Mouse (Mus musculus): ENCODE results near the gene Pakap. TPM values are rescaled to one million over a fixed set of nuclear protein-coding genes. Genes with fewer than 3 reads are reported as not detected.

The Pakap gene
- polyA plus RNA-seq, 1 experiment, result not detected

DNA sequence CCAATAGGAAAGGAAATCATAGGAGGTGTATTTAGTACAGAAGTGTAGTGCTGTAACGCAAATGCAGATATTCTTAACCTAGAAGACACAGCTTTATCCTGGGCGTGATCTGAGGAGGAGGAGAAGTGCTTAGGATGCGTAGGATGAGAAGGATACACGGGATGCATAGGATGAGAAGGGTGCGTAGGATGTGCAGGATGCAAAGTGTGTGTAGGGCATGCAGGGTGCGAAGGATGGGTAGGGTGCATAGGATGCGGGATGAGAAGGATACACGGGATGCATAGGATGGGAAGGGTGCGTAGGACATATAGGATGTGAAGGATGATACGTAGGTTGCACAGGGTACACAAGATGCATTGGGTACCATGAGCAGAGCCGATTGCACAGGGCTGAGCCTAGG is 129.0 kb downstream of the Pakap start:
- TF ChIP-seq GATA1 (IDR thresholded peaks at IDR 0.05; ENCODE audit: low read length), result no peak

DNA sequence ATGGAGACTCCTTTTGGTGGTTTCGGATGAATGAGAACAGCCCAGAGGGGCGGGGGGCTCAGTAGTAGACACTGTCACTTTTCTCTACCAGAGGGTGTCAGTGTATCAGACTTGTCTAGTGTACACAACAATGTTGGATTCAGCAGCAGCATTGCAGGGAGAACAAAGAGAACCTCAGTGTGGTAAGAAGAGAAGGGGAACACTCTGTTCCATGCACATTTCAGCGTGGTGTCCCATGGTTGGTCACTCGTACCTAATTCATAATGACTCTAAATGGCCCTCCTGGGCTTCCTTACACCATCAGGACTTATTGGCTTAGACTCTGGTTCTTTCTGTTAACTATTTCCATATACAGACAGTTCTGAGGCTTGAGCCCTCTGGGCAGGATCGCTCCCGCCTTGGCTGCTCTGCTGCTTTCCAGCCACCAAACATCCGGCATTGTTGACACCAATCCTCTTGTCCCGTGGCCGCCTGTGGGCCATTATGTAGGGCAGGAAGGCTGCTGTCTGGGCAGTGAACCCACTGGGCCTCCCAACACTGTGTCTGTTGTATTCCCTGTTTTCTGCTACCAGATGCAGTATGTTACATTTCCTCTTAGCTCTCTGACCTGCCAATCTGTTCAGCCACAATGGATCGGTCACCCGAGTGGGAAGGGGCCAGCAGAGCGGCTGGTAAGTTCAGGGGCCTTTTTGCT is 130.1 kb downstream of the Pakap start:
- TF ChIP-seq GATA1 (IDR thresholded peaks at IDR 0.05; ENCODE audit: low read length), result no peak

GRCm38 (mm10) chr4:57701576-57701975 is 133.6 kb downstream of the Pakap start:
- no peak for TF ChIP-seq GATA1 (IDR thresholded peaks at IDR 0.05; ENCODE audit: low read length)

DNA sequence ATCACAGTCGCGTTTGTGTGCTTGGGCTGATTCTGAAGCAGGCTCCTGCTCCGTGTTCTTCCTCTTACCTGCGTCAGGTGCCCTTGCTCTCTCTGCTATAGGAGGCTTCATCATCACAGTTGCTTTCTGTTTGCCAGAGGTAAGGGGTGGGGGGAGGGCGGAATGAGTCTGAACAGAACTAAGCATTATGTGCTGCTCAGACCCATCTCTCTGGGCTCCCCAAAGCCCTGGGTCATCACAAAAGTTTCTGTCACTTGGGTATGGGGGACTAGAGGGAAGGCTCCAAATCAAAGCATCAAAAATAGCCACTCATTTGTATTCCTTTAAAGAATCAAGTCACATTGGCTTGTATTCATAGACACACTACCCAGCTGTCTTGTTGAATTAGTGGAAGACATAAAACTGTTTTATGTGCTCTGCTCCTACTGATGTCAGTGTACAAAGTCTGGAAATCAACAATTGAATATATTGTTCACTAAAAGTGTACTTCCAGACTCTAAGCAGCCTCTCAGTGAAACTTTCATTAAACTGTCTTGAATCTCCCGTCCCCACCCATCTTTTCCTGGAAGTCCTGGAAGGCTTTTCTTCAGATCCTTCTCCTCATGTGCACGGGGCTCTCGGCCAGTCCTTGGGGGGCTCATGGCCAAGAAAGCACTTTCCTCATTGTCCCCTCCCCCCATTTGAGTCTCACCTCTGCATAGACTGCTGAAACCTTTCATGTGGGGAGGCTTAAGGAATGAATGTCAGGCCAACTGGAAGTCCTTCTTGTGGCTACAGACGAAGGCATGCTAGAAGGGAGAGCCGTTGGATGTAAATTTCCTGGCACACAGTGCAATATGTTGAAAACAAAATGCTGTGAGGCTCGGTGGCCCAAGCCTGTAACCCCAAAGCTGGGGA is 135.8 kb downstream of the Pakap start:
- no peak for TF ChIP-seq GATA1 (IDR thresholded peaks at IDR 0.05; ENCODE audit: low read length)

GRCm38 (mm10) chr4:57704575-57704974 is 136.6 kb downstream of the Pakap start:
- TF ChIP-seq GATA1 (IDR thresholded peaks at IDR 0.05; ENCODE audit: low read length), result no peak

DNA sequence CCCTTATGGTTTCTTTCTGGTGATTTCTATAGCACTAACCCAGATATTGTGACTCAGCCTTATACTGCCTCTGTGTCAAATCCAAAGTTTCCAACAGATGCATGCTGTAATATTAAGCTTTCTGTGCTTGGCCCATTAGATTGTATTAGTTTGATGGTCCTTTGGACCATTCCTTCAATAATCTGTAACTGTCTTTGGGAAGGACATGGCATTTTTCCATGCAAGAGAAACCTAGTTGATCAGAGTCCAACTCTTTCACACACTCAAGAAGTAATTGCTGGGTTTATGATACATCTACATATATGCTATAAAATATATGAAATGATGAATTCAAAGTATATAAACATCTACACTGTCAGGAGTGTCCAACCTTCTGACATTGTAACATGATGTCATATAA is 147.9 kb downstream of the Pakap start:
- TF ChIP-seq GATA1 (IDR thresholded peaks at IDR 0.05; ENCODE audit: low read length), result no peak

GRCm38 (mm10) chr4:57716735-57717134 is 148.8 kb downstream of the Pakap start:
- no peak for TF ChIP-seq GATA1 (IDR thresholded peaks at IDR 0.05; ENCODE audit: low read length)

DNA sequence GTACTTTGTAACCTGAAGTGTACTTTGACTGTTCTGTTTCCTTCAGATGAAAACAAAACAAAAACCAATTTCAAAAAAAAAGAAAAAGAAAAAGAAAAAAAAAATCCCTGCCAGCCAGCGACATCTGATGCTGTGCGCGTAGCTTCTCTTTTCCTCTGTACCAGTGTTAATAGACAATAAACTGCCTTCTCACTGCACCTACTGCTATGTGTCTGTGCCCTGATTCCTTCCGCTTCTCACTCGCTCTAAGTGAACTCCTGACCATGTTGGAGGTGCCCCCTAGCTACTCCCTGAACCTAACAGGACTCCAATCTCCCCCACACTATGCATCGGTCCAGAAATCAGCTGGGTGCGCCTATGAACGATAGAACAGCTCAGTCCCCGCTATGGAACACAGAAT is 149.4 kb downstream of the Pakap start, which contains the start of gene Akap2:
Gene Akap2, plus strand, starts transcription at position 304 of the 400 bp plus-strand sequence.
- TF ChIP-seq GATA1 (IDR thresholded peaks at IDR 0.05; ENCODE audit: low read length), result no peak

- no peak for TF ChIP-seq GATA1 (IDR thresholded peaks at IDR 0.05; ENCODE audit: low read length)
Measured at GRCm38 (mm10) chr4:57719370-57719769, 151.4 kb downstream of the Pakap start.

DNA sequence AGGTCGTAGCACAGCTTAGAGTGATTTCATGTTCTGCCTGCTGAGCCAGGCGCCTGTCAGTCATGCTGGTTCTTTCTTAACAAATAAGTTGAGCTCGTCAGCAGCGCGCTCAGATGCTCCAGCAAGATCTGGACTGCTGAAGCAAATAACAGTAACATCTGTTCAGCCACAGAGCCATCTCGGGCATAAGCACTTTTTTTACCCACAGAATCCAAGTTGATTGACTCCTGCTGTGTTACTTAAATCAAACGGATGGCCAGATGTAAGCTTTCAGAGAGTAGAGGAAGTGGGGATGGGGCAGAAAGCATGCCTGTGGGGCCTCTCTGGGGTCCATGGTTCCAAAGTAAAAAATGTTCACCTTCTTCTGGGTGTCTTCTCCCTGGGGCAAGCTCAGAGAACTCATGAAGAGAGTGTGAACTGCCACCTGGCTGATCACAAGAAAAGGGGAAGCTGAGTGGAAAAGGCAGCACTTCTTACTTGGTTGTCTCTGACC is 152.9 kb downstream of the Pakap start:
- no peak for TF ChIP-seq GATA1 (IDR thresholded peaks at IDR 0.05; ENCODE audit: low read length)

- TF ChIP-seq GATA1 (IDR thresholded peaks at IDR 0.05; ENCODE audit: low read length), result no peak
Measured at GRCm38 (mm10) chr4:57722296-57722695, 154.3 kb downstream of the Pakap start.

DNA sequence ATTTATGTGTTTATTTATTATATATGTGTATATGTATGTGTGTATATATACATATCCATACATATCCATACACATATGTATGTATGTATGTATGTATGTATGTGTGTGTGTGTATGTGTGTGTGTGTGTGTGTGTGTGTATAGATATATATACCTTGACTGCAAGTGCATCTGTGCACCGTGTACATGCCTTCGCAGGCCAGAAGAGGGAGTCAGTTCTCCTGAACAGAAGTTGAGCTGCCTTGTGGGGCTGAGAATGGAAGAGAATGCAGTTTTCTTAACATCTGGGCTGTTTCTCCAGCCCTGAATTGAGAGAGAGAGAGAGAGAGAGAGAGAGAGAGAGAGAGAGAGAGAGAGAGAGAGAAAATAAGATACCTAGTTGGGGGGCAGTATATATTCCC is 155.7 kb downstream of the Pakap start:
- TF ChIP-seq GATA1 (IDR thresholded peaks at IDR 0.05; ENCODE audit: low read length), result no peak

DNA sequence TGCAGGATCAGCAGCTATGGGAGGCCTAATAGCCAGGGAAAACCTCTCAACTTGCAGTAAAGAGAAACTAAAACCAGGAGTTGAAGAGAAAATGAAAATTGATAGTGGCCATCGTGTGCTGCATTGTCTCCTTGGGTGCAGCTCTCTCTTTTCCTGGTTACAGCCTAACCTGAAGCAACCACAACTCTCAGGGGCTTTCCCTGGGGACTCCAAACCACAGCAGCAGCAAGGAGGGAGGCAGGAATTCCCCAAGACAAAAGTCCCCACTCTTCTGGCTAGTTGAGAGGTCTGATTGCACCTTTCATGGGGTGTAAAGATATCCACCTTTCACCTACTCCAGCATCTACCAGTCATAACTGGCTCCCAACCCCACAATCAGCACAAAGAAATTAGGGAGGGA is 157.6 kb downstream of the Pakap start:
- TF ChIP-seq GATA1 (IDR thresholded peaks at IDR 0.05; ENCODE audit: low read length), result no peak

- TF ChIP-seq GATA1 (IDR thresholded peaks at IDR 0.05; ENCODE audit: low read length), result no peak
Measured at GRCm38 (mm10) chr4:57728611-57729183, 160.7 kb downstream of the Pakap start.

- TF ChIP-seq GATA1 (IDR thresholded peaks at IDR 0.05; ENCODE audit: low read length), result no peak
Measured at GRCm38 (mm10) chr4:57730047-57730446, 162.1 kb downstream of the Pakap start.
